Mouse (Mus musculus): ENCODE data around the gene Brcc3. TPM values are rescaled to one million over a fixed set of nuclear protein-coding genes. Genes with fewer than 3 reads are reported as not detected.
"Not testable (repeated sequence)": the region's sequence is repeated elsewhere in the genome, so short reads cannot be mapped to it uniquely, and the experiment has no call there.

The Brcc3 gene
- polyA plus RNA-seq, 1 experiment, result 2.5 TPM

- TF ChIP-seq GATA1 (IDR thresholded peaks at IDR 0.05; ENCODE audit: borderline replicate concordance, low read length) (no peak), FLI1 (IDR thresholded peaks at IDR 0.05; ENCODE audit: low read length) (no peak)
- no peak overlapping the region for H3K4me3 ChIP-seq (replicated peaks)
- H3K9me3 ChIP-seq, result peaks cover 5% of the 10 kb centered on the region; the same call in 1 of the 2 replicates
- peaks cover 26% of the 10 kb centered on the region for H3K36me3 ChIP-seq (replicated peaks; ENCODE audit: low read length)
- H3K4me1 ChIP-seq, result peaks cover 23% of the 10 kb centered on the region
- no peaks in the 10 kb centered on the region for H3K27me3 ChIP-seq (replicated peaks)
These were observed 13.1 kb upstream of the Brcc3 start for GRCm38 (mm10) chrX:75403350-75403749.

- Histone ChIP-seq H3K4me1 (no peaks in the 10 kb centered on the region; the same call in 1 of the 2 replicates), H3K27me3 (replicated peaks) (no peaks in the 10 kb centered on the region), H3K36me3 (replicated peaks; ENCODE audit: low read length) (peaks cover 28% of the 10 kb centered on the region), H3K4me3 (replicated peaks) (no peak overlapping the region), H3K9me3 (no peaks in the 10 kb centered on the region)
- TF ChIP-seq FLI1 (IDR thresholded peaks at IDR 0.05; ENCODE audit: low read length), result no peak
These were observed 6.7 kb upstream of the Brcc3 start for GRCm38 (mm10) chrX:75409711-75410110.

- H3K9me3 ChIP-seq, result no peaks in the 10 kb centered on the region
- H3K4me3 ChIP-seq (replicated peaks), result no peak overlapping the region
- peaks cover 49% of the 10 kb centered on the region for H3K36me3 ChIP-seq (replicated peaks; ENCODE audit: low read length)
- peaks cover 13% of the 10 kb centered on the region for H3K4me1 ChIP-seq
- TF ChIP-seq FLI1 (IDR thresholded peaks at IDR 0.05; ENCODE audit: low read length), result no peak
- TF ChIP-seq GATA1 (IDR thresholded peaks at IDR 0.05; ENCODE audit: borderline replicate concordance, low read length), result no peak
- peaks cover 3% of the 10 kb centered on the region for H3K27me3 ChIP-seq (replicated peaks)
These were observed 38.2 kb downstream of the Brcc3 start for GRCm38 (mm10) chrX:75454597-75454996.

GRCm38 (mm10) chrX:75475182-75475644 is 58.8 kb downstream of the Brcc3 start:
- not testable (repeated sequence) for H3K27me3 ChIP-seq (replicated peaks); H3K9me3 ChIP-seq; H3K4me1 ChIP-seq; H3K36me3 ChIP-seq (replicated peaks; ENCODE audit: low read length)
- H3K4me3 ChIP-seq (replicated peaks), result peak overlapping the region; percentile 89

- no peaks in the 10 kb centered on the region for H3K36me3 ChIP-seq (replicated peaks; ENCODE audit: low read length)
- no peaks in the 10 kb centered on the region for H3K4me1 ChIP-seq
- H3K4me3 ChIP-seq (replicated peaks), result no peak overlapping the region
- TF ChIP-seq FLI1 (IDR thresholded peaks at IDR 0.05; ENCODE audit: low read length) (no peak), GATA1 (IDR thresholded peaks at IDR 0.05; ENCODE audit: borderline replicate concordance, low read length) (no peak)
- no peaks in the 10 kb centered on the region for H3K9me3 ChIP-seq
- peaks cover 7% of the 10 kb centered on the region for H3K27me3 ChIP-seq (replicated peaks)
These were observed 73.5 kb downstream of the Brcc3 start for GRCm38 (mm10) chrX:75489886-75490285.

Other genes starting within 250 kb of the Brcc3 start
- gene Fundc2, start 34.2 kb upstream of the Brcc3 start, polyA plus RNA-seq (2012; ENCODE audit: insufficient read depth, low replicate concordance), result 2.2 TPM in 1 of 2 replicates, not detected in the other
- gene F8, start 34.0 kb upstream of the Brcc3 start, polyA plus RNA-seq (2012; ENCODE audit: insufficient read depth, low replicate concordance), result not detected in 2 replicates
- 4.2 and 7.9 TPM in 2 replicates for gene Cmc4, start within 50 bp of the Brcc3 start, polyA plus RNA-seq (2012; ENCODE audit: insufficient read depth, low replicate concordance)
- gene Mtcp1, start within 50 bp of the Brcc3 start, polyA plus RNA-seq (2012; ENCODE audit: insufficient read depth, low replicate concordance), result 0.10 and 0.71 TPM in 2 replicates
- gene Vbp1, start 97.7 kb downstream of the Brcc3 start, polyA plus RNA-seq (2012; ENCODE audit: insufficient read depth, low replicate concordance), result 2.0 TPM in 1 of 2 replicates, not detected in the other
- gene Rab39b, start 161.6 kb downstream of the Brcc3 start, polyA plus RNA-seq (2012; ENCODE audit: insufficient read depth, low replicate concordance), result not detected in 2 replicates